Mouse (Mus musculus): ENCODE results near the gene Elmod2.
A peak's percentile ranks its signal among the peaks of the same experiment; 100 is the strongest.
"Not testable (repeated sequence)": the region's sequence is repeated elsewhere in the genome, so short reads cannot be mapped to it uniquely, and the experiment has no call there.

Elmod2 gene

GRCm38 (mm10) chr8:83331899-83332697, at the start of gene Elmod2:
TSS of gene Elmod2 (minus strand) at chr8:83332486.
- DNase-seq, result peak; percentile 98

GRCm38 (mm10) chr8:83381016-83381415, 48.7 kb upstream of the Elmod2 start:
- DNase-seq, result no peak

GRCm38 (mm10) chr8:83380141-83380540, 47.9 kb upstream of the Elmod2 start:
- no peak for DNase-seq

- DNase-seq, result no peak
Observed at GRCm38 (mm10) chr8:83377231-83377630, 44.9 kb upstream of the Elmod2 start.

- no peak for DNase-seq
Observed at GRCm38 (mm10) chr8:83363156-83363769, 31.0 kb upstream of the Elmod2 start.

GRCm38 (mm10) chr8:83351315-83351714, 19.0 kb upstream of the Elmod2 start:
- DNase-seq, result no peak

- DNase-seq, result no peak
Observed at GRCm38 (mm10) chr8:83348263-83348662, 16.0 kb upstream of the Elmod2 start, which contains the start of gene Mgat4d. TSS of gene Mgat4d (plus strand) at chr8:83348471.

GRCm38 (mm10) chr8:83342693-83343092, 10.4 kb upstream of the Elmod2 start:
- no peak for DNase-seq

GRCm38 (mm10) chr8:83342076-83342475, 9.8 kb upstream of the Elmod2 start:
- DNase-seq, result no peak

- DNase-seq, result no peak
Observed at GRCm38 (mm10) chr8:83332864-83333263, 578 bp upstream of the Elmod2 start.

GRCm38 (mm10) chr8:83331567-83331898, 753 bp downstream of the Elmod2 start:
- no peak for DNase-seq

- DNase-seq, result no peak
Observed at GRCm38 (mm10) chr8:83327889-83328288, 4.4 kb downstream of the Elmod2 start.

GRCm38 (mm10) chr8:83323056-83323455, 9.2 kb downstream of the Elmod2 start:
- no peak for DNase-seq

GRCm38 (mm10) chr8:83322374-83322773, 9.9 kb downstream of the Elmod2 start:
- no peak for DNase-seq

GRCm38 (mm10) chr8:83320543-83320942, 11.7 kb downstream of the Elmod2 start:
- no peak for DNase-seq

- DNase-seq, result no peak
Observed at GRCm38 (mm10) chr8:83315691-83316090, 16.6 kb downstream of the Elmod2 start.

GRCm38 (mm10) chr8:83315084-83315483, 17.2 kb downstream of the Elmod2 start:
- DNase-seq, result not testable (repeated sequence)

GRCm38 (mm10) chr8:83309836-83310235, 22.4 kb downstream of the Elmod2 start:
- DNase-seq, result no peak

- no peak for DNase-seq
Observed at GRCm38 (mm10) chr8:83304946-83305345, 27.3 kb downstream of the Elmod2 start.

GRCm38 (mm10) chr8:83300135-83300534, 32.2 kb downstream of the Elmod2 start:
- DNase-seq, result no peak

GRCm38 (mm10) chr8:83297375-83297774, 34.9 kb downstream of the Elmod2 start:
- DNase-seq, result no peak

- no peak for DNase-seq
Observed at GRCm38 (mm10) chr8:83290176-83290575, 42.1 kb downstream of the Elmod2 start, which contains the start of gene Ucp1. TSS of gene Ucp1 (plus strand) at chr8:83290352.

GRCm38 (mm10) chr8:83285391-83285790, 46.9 kb downstream of the Elmod2 start:
- DNase-seq, result no peak

GRCm38 (mm10) chr8:83278431-83278830, 53.9 kb downstream of the Elmod2 start:
- no peak for DNase-seq
